Mouse (Mus musculus): Measurements from ENCODE around the gene Dclre1a.
"Not testable (repeated sequence)": the region's sequence is repeated elsewhere in the genome, so short reads cannot be mapped to it uniquely, and the experiment has no call there.

The Dclre1a gene

DNA sequence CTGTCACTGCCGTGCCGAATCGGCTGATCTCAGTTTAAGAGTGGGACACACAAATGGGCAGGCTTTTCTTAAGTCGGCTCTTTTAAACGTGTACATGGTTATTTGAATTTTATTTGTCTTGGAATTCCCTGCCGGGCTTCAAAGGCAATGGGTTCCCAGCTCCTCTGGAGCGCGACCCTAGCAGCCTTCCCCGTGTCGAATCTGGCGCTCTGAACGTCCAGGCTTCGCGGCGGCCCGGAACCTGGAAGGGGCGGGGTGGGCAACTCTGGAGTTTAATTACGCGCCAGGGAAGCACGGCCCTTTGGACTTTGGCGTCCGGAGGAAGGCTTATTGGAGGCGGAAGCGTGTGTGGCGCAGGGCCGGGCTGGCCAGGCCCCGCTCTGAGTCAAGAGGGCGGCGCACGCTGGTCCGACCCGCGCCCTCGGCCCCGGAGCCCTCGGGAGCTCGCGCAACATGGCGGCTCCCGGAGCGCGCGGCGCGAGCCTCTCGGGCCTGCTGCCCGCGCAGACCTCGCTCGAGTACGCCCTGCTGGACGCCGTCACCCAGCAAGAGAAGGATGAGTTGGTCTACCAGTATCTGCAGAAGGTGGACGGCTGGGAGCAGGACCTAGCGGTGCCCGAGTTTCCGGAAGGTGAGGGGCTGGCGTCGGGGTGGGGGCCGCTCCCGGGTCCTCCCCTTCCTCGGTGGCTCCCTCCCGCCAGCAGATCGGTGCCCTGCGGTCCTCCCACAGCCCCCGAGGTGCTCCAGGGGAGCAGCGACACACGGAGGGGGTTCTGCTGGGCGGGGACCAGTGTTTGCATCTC lies 409 bp upstream of the Dclre1a start, which contains the start of gene Nhlrc2:
Gene Nhlrc2 (plus strand): TSS at position 32 of the 803 bp plus-strand sequence.
- peak; percentile 45 to 62 for DNase-seq

- DNase-seq = no peak
Observed at GRCm38 (mm10) chr19:56546031-56546430, 2.0 kb downstream of the Dclre1a start.

GRCm38 (mm10) chr19:56544681-56545388 lies 3.2 kb downstream of the Dclre1a start:
- DNase-seq = no peak

GRCm38 (mm10) chr19:56543320-56543719 lies 4.7 kb downstream of the Dclre1a start:
- no peak for DNase-seq

GRCm38 (mm10) chr19:56535765-56536164 lies 12.3 kb downstream of the Dclre1a start:
- no peak for DNase-seq

DNA sequence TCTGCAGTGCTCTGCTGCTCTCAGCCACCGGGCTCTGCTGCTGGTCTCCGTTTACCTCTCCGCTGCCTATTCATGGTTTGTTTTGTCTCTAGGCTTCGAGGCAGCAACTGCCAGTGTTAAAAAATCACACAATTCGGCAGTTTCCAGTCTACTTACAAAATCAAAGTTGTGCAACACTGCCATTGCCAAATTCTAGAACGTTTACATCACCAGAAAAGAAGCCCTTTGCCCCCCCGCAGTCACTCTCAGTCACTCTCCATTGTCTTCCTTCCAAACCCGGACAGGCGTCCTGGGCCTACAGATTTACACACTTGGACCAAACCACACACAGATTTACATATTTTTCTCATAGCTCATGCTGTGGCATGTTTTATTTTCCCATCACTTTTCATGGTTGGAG lies 13.0 kb downstream of the Dclre1a start:
- DNase-seq = no peak

- DNase-seq = no peak
Observed at GRCm38 (mm10) chr19:56534337-56534736, 13.7 kb downstream of the Dclre1a start.

- DNase-seq = no peak
Observed at GRCm38 (mm10) chr19:56533291-56534071, 14.5 kb downstream of the Dclre1a start.

DNA sequence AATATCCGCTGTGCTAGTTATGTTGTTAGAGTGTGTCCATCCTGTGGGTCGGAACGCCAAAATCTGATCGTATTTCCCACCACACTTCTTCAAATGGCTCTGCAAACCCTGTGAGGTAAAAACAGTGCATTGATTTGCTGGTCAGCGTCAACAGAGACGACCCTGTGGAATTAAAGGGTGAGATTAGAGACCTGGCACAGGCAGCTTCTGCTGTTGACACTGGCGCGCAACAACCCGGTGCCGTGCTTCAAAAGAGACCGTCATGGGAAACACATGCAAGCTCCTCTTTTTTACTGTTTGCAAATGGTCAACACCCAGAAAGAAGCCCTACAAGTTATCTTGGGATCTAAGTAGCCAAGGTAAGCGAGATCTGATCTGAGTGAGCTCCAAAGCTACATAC lies 16.8 kb downstream of the Dclre1a start:
- DNase-seq = no peak

DNA sequence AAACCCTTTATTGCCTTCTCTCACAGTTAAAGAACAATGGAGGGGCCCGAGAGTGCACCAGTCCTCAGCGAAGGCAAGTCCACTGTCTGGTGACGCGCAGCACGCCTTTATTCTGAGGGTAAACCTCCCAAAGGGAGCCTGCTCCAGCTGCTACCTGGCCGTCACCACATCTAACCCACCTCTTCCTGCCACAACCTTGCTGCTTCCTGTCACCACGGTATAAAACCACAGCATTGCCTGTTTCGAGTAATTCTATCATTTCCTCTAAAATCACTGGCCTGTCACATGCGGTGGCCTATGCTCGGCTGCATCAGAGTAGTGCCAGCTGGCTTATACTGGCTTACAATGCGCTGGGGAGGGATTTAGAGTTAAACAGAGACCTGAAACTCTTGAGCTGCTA lies 17.5 kb downstream of the Dclre1a start:
- not testable (repeated sequence) for DNase-seq

GRCm38 (mm10) chr19:56519408-56519807 lies 28.6 kb downstream of the Dclre1a start:
- DNase-seq = not testable (repeated sequence)

- DNase-seq = not testable (repeated sequence)
Observed at GRCm38 (mm10) chr19:56513527-56513926, 34.5 kb downstream of the Dclre1a start.

DNA sequence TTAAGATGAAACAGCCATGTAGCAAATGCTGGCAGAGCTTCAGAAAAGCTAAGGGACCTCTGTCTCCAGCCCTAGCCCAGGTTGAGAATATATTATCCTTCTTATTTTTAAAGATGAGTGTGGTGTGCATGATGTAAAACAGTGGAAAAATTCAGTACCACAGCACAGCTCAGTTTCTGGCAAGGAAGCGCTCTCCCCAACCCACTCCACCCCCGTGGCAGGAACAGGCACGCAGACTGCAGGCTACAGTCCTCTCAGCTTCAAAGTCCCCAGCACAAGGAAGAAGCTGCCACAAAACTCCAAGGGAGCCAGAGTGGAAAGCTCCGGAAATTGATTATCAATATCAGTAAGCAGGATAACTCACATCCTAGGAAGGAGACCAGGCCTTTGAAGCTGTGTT lies 36.8 kb downstream of the Dclre1a start:
- DNase-seq = not testable (repeated sequence)

- not testable (repeated sequence) for DNase-seq
Observed at GRCm38 (mm10) chr19:56503525-56503924, 44.5 kb downstream of the Dclre1a start.

- not testable (repeated sequence) for DNase-seq
Observed at GRCm38 (mm10) chr19:56503069-56503468, 45.0 kb downstream of the Dclre1a start.

- DNase-seq = not testable (repeated sequence)
Observed at GRCm38 (mm10) chr19:56494157-56494556, 53.9 kb downstream of the Dclre1a start.

DNA sequence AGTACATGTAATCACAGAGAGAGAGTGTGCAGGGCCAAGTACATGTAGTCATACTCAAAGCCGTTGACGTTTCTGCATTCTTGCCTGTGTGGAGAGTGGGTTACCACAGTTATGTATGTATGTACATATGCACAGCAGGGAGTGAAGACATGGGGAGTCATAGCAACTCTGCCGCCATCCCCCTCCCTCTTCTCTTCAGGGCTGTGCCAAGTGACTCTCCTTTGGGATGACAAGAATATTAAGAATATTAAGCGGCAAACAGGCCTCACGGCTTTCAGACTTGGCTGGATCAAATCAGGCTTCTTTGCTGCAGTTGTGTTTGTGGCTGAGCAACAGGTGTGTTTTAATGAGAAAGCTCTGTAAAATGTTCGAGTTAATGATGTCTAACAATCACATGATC lies 58.4 kb downstream of the Dclre1a start:
- DNase-seq = no peak

- DNase-seq = no peak
Observed at GRCm38 (mm10) chr19:56487339-56487738, 60.7 kb downstream of the Dclre1a start.

DNA sequence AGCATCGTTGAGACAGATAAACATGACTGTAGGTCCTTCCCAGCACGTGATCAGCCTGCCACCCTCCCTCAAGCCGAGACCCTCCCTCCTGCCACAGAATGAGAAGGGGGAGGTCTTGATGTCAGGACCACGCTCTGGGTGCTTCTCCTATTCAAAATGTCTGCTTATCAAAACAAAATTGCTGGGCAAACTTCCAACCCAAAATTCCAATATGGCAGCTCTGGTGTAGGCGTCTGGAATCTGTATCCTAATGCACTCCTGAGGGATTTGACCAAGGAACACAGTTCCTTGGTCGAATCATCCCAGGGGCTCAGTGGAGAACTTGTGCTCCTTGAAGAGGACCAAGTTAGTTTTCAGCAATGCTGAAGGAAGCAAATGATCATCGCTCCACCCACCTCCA lies 61.1 kb downstream of the Dclre1a start:
- no peak for DNase-seq

- no peak for DNase-seq
Observed at GRCm38 (mm10) chr19:56485376-56486271, 62.4 kb downstream of the Dclre1a start.

- DNase-seq = no peak
Observed at GRCm38 (mm10) chr19:56484630-56485375, 63.2 kb downstream of the Dclre1a start.

All from thymus, adult 18-20 months (tissue).